19 mouse cellular contexts compared by ENCODE assay signal in genomic region chr11:59975241-59975640, GRCm38 (mm10). TPM values are rescaled to one million over a fixed set of nuclear protein-coding genes. Genes with fewer than 3 reads are reported as not detected.
DNase-seq lines count a peak whose midpoint lies in the region; ATAC-seq and TF ChIP-seq lines count a peak whose summit lies in the region.
"Had no signal": no experiment of that assay in that cellular context is flagged by ENCODE, and none has a peak within 500 bp of the region (broad histone marks: within the 10 kb centered on the region; RNA-seq: fewer than 3 reads in every experiment).

No protein-coding gene starts in this region.

- no peak for TF ChIP-seq CTCF in midbrain, postnatal 0 days (IDR thresholded peaks at IDR 0.05)

- H3K36me3 ChIP-seq in hindbrain, embryonic 10.5 days: no peaks in the 10 kb centered on the region
- no peaks in the 10 kb centered on the region for H3K36me3 ChIP-seq in hindbrain, embryonic 11.5 days (ENCODE audit: control insufficient read depth, insufficient read depth, low read length)
- H3K36me3 ChIP-seq in midbrain, embryonic 10.5 days: no peaks in the 10 kb centered on the region
- no peaks in the 10 kb centered on the region for H3K36me3 ChIP-seq in midbrain, postnatal 0 days (ENCODE audit: insufficient read depth, low read length)
- no peaks in the 10 kb centered on the region for H3K36me3 ChIP-seq in limb, embryonic 15.5 days
- H3K36me3 ChIP-seq: forebrain, embryonic 12.5 days; heart, embryonic 15.5 days; hindbrain, embryonic 15.5 days had no signal

- WGBS in hindbrain, embryonic 10.5 days: 20% methylated on average over 10 of the region's 10 CpGs
- WGBS in hindbrain, embryonic 11.5 days: 13% methylated on average over 10 of the region's 10 CpGs
- 25% methylated on average over 10 of the region's 10 CpGs for whole genome bisulfite sequencing in midbrain, embryonic 10.5 days
- WGBS in midbrain, postnatal 0 days: 26% methylated on average over 10 of the region's 10 CpGs
- 63% methylated on average over 10 of the region's 10 CpGs for WGBS in limb, embryonic 15.5 days

- no peak overlapping the region for H3K4me2 ChIP-seq in hindbrain, embryonic 11.5 days (replicated peaks; ENCODE audit: low read depth, low read length)
- H3K4me2 ChIP-seq in midbrain, postnatal 0 days (ENCODE audit: low read depth, low read length, poor library complexity, severe bottlenecking): no peak overlapping the region
- no peak overlapping the region for H3K4me2 ChIP-seq in limb, embryonic 15.5 days
- H3K4me2 ChIP-seq: forebrain, embryonic 12.5 days; heart, embryonic 11.5 days; heart, embryonic 15.5 days; hindbrain, embryonic 15.5 days had no signal

- H3K9me3 ChIP-seq in hindbrain, embryonic 10.5 days: no peaks in the 10 kb centered on the region
- no peaks in the 10 kb centered on the region for H3K9me3 ChIP-seq in hindbrain, embryonic 11.5 days (ENCODE audit: control insufficient read depth, low read length)
- no peaks in the 10 kb centered on the region for H3K9me3 ChIP-seq in midbrain, embryonic 10.5 days (replicated peaks)
- no peaks in the 10 kb centered on the region for H3K9me3 ChIP-seq in midbrain, postnatal 0 days (ENCODE audit: low read length)
- H3K9me3 ChIP-seq in limb, embryonic 15.5 days: no peaks in the 10 kb centered on the region
- H3K9me3 ChIP-seq: forebrain, embryonic 12.5 days; heart, embryonic 15.5 days; hindbrain, embryonic 15.5 days had no signal

- peaks cover 89% of the 10 kb centered on the region for H3K27me3 ChIP-seq in hindbrain, embryonic 10.5 days (ENCODE audit: insufficient read depth, poor library complexity, severe bottlenecking)
- no peaks in the 10 kb centered on the region for H3K27me3 ChIP-seq in hindbrain, embryonic 11.5 days (ENCODE audit: control insufficient read depth, insufficient read depth, low read length)
- peaks cover 39% of the 10 kb centered on the region for H3K27me3 ChIP-seq in midbrain, embryonic 10.5 days (ENCODE audit: low read depth, poor library complexity, severe bottlenecking)
- no peaks in the 10 kb centered on the region for H3K27me3 ChIP-seq in midbrain, postnatal 0 days (ENCODE audit: insufficient read depth, low read length)
- no peaks in the 10 kb centered on the region for H3K27me3 ChIP-seq in limb, embryonic 15.5 days
- H3K27me3 ChIP-seq: CH12.LX; heart, embryonic 15.5 days; hindbrain, embryonic 15.5 days had no signal

- H3K4me3 ChIP-seq in hindbrain, embryonic 10.5 days: no peak overlapping the region
- H3K4me3 ChIP-seq in hindbrain, embryonic 11.5 days (ENCODE audit: low read depth, low read length): no peak overlapping the region
- H3K4me3 ChIP-seq in midbrain, embryonic 10.5 days: no peak overlapping the region
- no peak overlapping the region for H3K4me3 ChIP-seq in midbrain, postnatal 0 days (ENCODE audit: low read depth, low read length)
- H3K4me3 ChIP-seq in limb, embryonic 15.5 days: no peak overlapping the region
- H3K4me3 ChIP-seq: forebrain, embryonic 12.5 days; heart, adult 2 months; heart, embryonic 15.5 days; hindbrain, embryonic 15.5 days had no signal

- DNase-seq in hindbrain, embryonic 10.5 days (ENCODE audit: low spot score): no peak
- no peak for DNase-seq in hindbrain, embryonic 11.5 days (ENCODE audit: low spot score)
- no peak for DNase-seq in midbrain, embryonic 10.5 days (ENCODE audit: low spot score)
- no peak for DNase-seq in midbrain, postnatal 0 days (ENCODE audit: low spot score)
- DNase-seq in lung, adult 18-20 months: no peak
- DNase-seq: adrenal gland, adult 2 months; adrenal gland, postnatal 25 days; cerebellum, adult 18-20 months; cerebellum, postnatal 10 days; forebrain, postnatal 0 days; gastrocnemius, postnatal 14 days; heart, adult 2 months; heart, postnatal 14 days had no signal

- no peak overlapping the region for H3K9ac ChIP-seq in hindbrain, embryonic 11.5 days (ENCODE audit: low read depth, low read length)
- H3K9ac ChIP-seq in midbrain, postnatal 0 days (replicated peaks; ENCODE audit: low read length, poor library complexity, severe bottlenecking): no peak overlapping the region
- H3K9ac ChIP-seq in limb, embryonic 15.5 days: peak overlapping the region; percentile 4; the same call in 1 of the 2 replicates
- H3K9ac ChIP-seq: forebrain, embryonic 12.5 days; forebrain, postnatal 0 days; heart, embryonic 15.5 days; hindbrain, embryonic 15.5 days had no signal

- H3K4me1 ChIP-seq in hindbrain, embryonic 10.5 days (replicated peaks): peaks cover 42% of the 10 kb centered on the region
- no peaks in the 10 kb centered on the region for H3K4me1 ChIP-seq in hindbrain, embryonic 11.5 days (replicated peaks; ENCODE audit: control insufficient read depth, insufficient read depth, low read length)
- H3K4me1 ChIP-seq in midbrain, embryonic 10.5 days: peaks cover 21% of the 10 kb centered on the region
- H3K4me1 ChIP-seq in midbrain, postnatal 0 days (ENCODE audit: insufficient read depth, low read length): no peaks in the 10 kb centered on the region
- no peaks in the 10 kb centered on the region for H3K4me1 ChIP-seq in limb, embryonic 15.5 days

- peak overlapping the region; percentile 16 for H3K27ac ChIP-seq in hindbrain, embryonic 10.5 days
- H3K27ac ChIP-seq in hindbrain, embryonic 11.5 days (ENCODE audit: low read depth, low read length): no peak overlapping the region
- H3K27ac ChIP-seq in midbrain, embryonic 10.5 days (replicated peaks): 0 out of 2 replicates have a peak overlapping the region, but pooled peaks have one; percentile 46
- H3K27ac ChIP-seq in midbrain, postnatal 0 days (ENCODE audit: low read depth, low read length): no peak overlapping the region
- H3K27ac ChIP-seq in limb, embryonic 15.5 days: no peak overlapping the region
- H3K27ac ChIP-seq: forebrain, embryonic 12.5 days; heart, adult 2 months; heart, embryonic 15.5 days; hindbrain, embryonic 15.5 days had no signal

- no peak for ATAC-seq in hindbrain, embryonic 11.5 days (ENCODE audit: low FRiP score)
- no peak for ATAC-seq in midbrain, postnatal 0 days (ENCODE audit: low FRiP score)
- ATAC-seq in limb, embryonic 15.5 days (ENCODE audit: insufficient number of reproducible peaks, low FRiP score, low TSS enrichment, low read depth): no peak
- ATAC-seq: forebrain, postnatal 0 days had no signal

RNA-seq across cellular contexts. Expression of gene Rasd1, which starts 10.5 kb away (rescaled TPM):
- 1.6 and 2.9 TPM in 2 replicates for polyA plus RNA-seq in hindbrain, embryonic 10.5 days (2016; fragmentation: Nextera tagmentation; extraction: Ambion mirVana)
- polyA plus RNA-seq in hindbrain, embryonic 11.5 days (2014; fragmentation: Nextera tagmentation; extraction: Ambion mirVana): 1.2 and 1.5 TPM in 2 replicates
- 1.7 TPM in 2 replicates for polyA plus RNA-seq in midbrain, embryonic 10.5 days (2016; fragmentation: Nextera tagmentation; extraction: Ambion mirVana)
- total RNA-seq in midbrain, postnatal 0 days (2014; rRNA removed): 0.47 and 1.2 TPM in 2 replicates
- 2.6 and 3.6 TPM in 2 replicates for polyA plus RNA-seq in midbrain, postnatal 0 days (2015; fragmentation: Nextera tagmentation; extraction: Ambion mirVana)
- polyA plus RNA-seq in limb, embryonic 15.5 days (2015; fragmentation: Nextera tagmentation; extraction: Ambion mirVana): 1.6 and 3.1 TPM in 2 replicates

RNA-seq across cellular contexts. Expression of gene Med9, which starts 27.2 kb away (rescaled TPM):
- 53.3 and 55.4 TPM in 2 replicates for polyA plus RNA-seq in hindbrain, embryonic 10.5 days (2016; fragmentation: Nextera tagmentation; extraction: Ambion mirVana)
- 40.1 and 44.9 TPM in 2 replicates for polyA plus RNA-seq in hindbrain, embryonic 11.5 days (2014; fragmentation: Nextera tagmentation; extraction: Ambion mirVana)
- 51.2 and 55.9 TPM in 2 replicates for polyA plus RNA-seq in midbrain, embryonic 10.5 days (2016; fragmentation: Nextera tagmentation; extraction: Ambion mirVana)
- 26.3 and 28.7 TPM in 2 replicates for total RNA-seq in midbrain, postnatal 0 days (2014; rRNA removed)
- 32.0 and 34.8 TPM in 2 replicates for polyA plus RNA-seq in midbrain, postnatal 0 days (2015; fragmentation: Nextera tagmentation; extraction: Ambion mirVana)
- polyA plus RNA-seq in limb, embryonic 15.5 days (2015; fragmentation: Nextera tagmentation; extraction: Ambion mirVana): 35.0 and 38.8 TPM in 2 replicates

Comparison
In these comparisons a context has a peak if more than half of its experiments do, and no peak if none do; other contexts are left out.
1. H3K27ac ChIP-seq: peak in hindbrain, embryonic 10.5 days (single experiment) and midbrain, embryonic 10.5 days (single experiment); none in hindbrain, embryonic 11.5 days (single experiment), midbrain, postnatal 0 days (single experiment) and limb, embryonic 15.5 days (single experiment).